Mouse (Mus musculus): ENCODE data around the gene Cfap100. TPM values are rescaled to one million over a fixed set of nuclear protein-coding genes. Genes with fewer than 3 reads are reported as not detected.

The Cfap100 gene
- polyA plus RNA-seq, 1 experiment, result 0.20 TPM

- TF ChIP-seq GATA1 (IDR thresholded peaks at IDR 0.05; ENCODE audit: borderline replicate concordance, low read length) (no peak), FLI1 (IDR thresholded peaks at IDR 0.05; ENCODE audit: low read length) (no peak)
- Histone ChIP-seq H3K4me3 (replicated peaks) (peak overlapping the region; percentile 92), H3K27me3 (replicated peaks) (peaks cover 97% of the 10 kb centered on the region)
These were observed 33.2 kb upstream of the Cfap100 start for GRCm38 (mm10) chr6:90461771-90462170.

DNA sequence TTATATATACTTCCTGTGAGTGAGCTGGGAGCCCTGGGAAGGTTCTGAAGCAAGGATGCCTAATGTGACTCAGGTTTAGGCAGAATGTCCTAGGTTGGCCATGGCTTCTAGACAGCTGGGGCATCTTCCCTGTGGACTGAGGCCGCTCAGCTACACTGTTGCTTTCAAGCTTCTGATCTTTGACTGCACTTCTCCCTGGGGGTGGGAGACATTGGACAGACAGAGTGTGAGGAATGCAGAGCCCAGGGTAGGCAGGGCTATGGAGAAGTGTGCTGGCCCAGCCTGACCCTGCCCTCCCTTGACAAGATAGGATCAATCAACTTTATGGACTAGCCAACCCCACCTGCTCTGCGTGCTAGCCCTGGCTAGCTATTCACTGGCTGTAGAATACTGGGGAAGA, 32.6 kb upstream of the Cfap100 start:
- H3K27me3 ChIP-seq (replicated peaks), result peaks cover 95% of the 10 kb centered on the region
- H3K9me3 ChIP-seq, result no peaks in the 10 kb centered on the region
- no peak overlapping the region for H3K4me3 ChIP-seq (replicated peaks)
- no peaks in the 10 kb centered on the region for H3K36me3 ChIP-seq (replicated peaks; ENCODE audit: low read length)
- TF ChIP-seq FLI1 (IDR thresholded peaks at IDR 0.05; ENCODE audit: low read length) (no peak), GATA1 (IDR thresholded peaks at IDR 0.05; ENCODE audit: borderline replicate concordance, low read length) (no peak)
- H3K4me1 ChIP-seq, result peaks cover 23% of the 10 kb centered on the region

More at GRCm38 (mm10) chr6:90461771-90462170, 33.2 kb upstream of the Cfap100 start:
- no peaks in the 10 kb centered on the region for H3K9me3 ChIP-seq
- no peaks in the 10 kb centered on the region for H3K36me3 ChIP-seq (replicated peaks; ENCODE audit: low read length)
- peaks cover 23% of the 10 kb centered on the region for H3K4me1 ChIP-seq

DNA sequence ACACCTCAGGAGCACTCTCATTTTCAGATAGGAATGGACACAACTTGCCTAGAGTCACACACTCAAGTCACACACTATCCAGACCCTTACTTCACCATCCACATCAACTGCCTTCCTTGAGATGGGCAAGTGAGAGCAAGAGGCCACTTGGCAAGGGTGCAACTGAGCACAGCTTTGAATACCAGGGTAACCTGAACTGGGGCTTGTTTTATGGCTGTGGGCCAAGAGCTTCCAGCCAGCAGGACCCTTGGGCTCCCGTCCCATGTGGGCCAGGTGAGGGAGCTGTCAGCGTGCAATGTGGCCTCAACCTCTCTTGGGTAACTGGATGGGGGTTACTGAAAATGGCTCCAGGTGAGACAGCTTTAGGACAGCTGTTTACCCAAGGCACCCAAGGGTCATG, 28.8 kb upstream of the Cfap100 start:
- Histone ChIP-seq H3K27me3 (replicated peaks) (peaks cover 81% of the 10 kb centered on the region), H3K4me3 (replicated peaks) (no peak overlapping the region), H3K4me1 (peaks cover 11% of the 10 kb centered on the region), H3K36me3 (replicated peaks; ENCODE audit: low read length) (no peaks in the 10 kb centered on the region), H3K9me3 (no peaks in the 10 kb centered on the region)
- no peak for TF ChIP-seq GATA1 (IDR thresholded peaks at IDR 0.05; ENCODE audit: borderline replicate concordance, low read length)
- no peak for TF ChIP-seq FLI1 (IDR thresholded peaks at IDR 0.05; ENCODE audit: low read length)

DNA sequence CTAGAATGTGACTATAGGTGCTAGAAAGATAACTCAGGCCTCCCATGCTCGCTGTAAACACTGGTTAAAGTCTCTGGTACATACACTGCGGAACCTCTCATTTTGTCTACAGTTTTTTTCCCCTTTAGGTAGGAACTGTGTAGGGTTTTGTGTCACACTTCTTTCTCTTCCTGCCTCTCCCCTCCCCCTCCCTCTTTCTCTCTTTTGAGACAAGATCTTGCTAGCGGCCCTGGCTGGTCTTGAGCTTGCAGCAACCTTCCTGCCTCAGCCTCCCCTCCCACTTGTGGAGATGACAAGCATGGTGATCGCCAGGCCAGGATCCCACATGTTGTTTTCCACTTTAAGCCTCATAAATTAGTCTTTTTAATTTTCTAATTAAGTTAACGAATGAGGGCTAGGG, 25.2 kb upstream of the Cfap100 start:
- Histone ChIP-seq H3K4me1 (peaks cover 16% of the 10 kb centered on the region; the same call in 1 of the 2 replicates), H3K9me3 (no peaks in the 10 kb centered on the region), H3K27me3 (replicated peaks) (peaks cover 66% of the 10 kb centered on the region), H3K36me3 (replicated peaks; ENCODE audit: low read length) (no peaks in the 10 kb centered on the region), H3K4me3 (replicated peaks) (no peak overlapping the region)
- TF ChIP-seq GATA1 (IDR thresholded peaks at IDR 0.05; ENCODE audit: borderline replicate concordance, low read length), result no peak
- TF ChIP-seq FLI1 (IDR thresholded peaks at IDR 0.05; ENCODE audit: low read length), result no peak

- no peaks in the 10 kb centered on the region for H3K36me3 ChIP-seq (replicated peaks; ENCODE audit: low read length)
- H3K27me3 ChIP-seq (replicated peaks), result peaks cover 66% of the 10 kb centered on the region
- no peak for TF ChIP-seq FLI1 (IDR thresholded peaks at IDR 0.05; ENCODE audit: low read length)
- no peak for TF ChIP-seq GATA1 (IDR thresholded peaks at IDR 0.05; ENCODE audit: borderline replicate concordance, low read length)
- peaks cover 16% of the 10 kb centered on the region; the same call in 1 of the 2 replicates for H3K4me1 ChIP-seq
- H3K9me3 ChIP-seq, result no peaks in the 10 kb centered on the region
- H3K4me3 ChIP-seq (replicated peaks), result no peak overlapping the region
These were observed 24.0 kb upstream of the Cfap100 start for GRCm38 (mm10) chr6:90452603-90453002.

GRCm38 (mm10) chr6:90451512-90451911, 22.9 kb upstream of the Cfap100 start:
- Histone ChIP-seq H3K36me3 (replicated peaks; ENCODE audit: low read length) (no peaks in the 10 kb centered on the region), H3K27me3 (replicated peaks) (peaks cover 68% of the 10 kb centered on the region)
- TF ChIP-seq GATA1 (IDR thresholded peaks at IDR 0.05; ENCODE audit: borderline replicate concordance, low read length) (no peak), FLI1 (IDR thresholded peaks at IDR 0.05; ENCODE audit: low read length) (no peak)

GRCm38 (mm10) chr6:90450697-90451096, 22.1 kb upstream of the Cfap100 start:
- no peak for TF ChIP-seq GATA1 (IDR thresholded peaks at IDR 0.05; ENCODE audit: borderline replicate concordance, low read length)
- TF ChIP-seq FLI1 (IDR thresholded peaks at IDR 0.05; ENCODE audit: low read length), result no peak
- peaks cover 13% of the 10 kb centered on the region; the same call in 1 of the 2 replicates for H3K4me1 ChIP-seq
- H3K4me3 ChIP-seq (replicated peaks), result no peak overlapping the region
- H3K27me3 ChIP-seq (replicated peaks), result peaks cover 64% of the 10 kb centered on the region
- H3K36me3 ChIP-seq (replicated peaks; ENCODE audit: low read length), result no peaks in the 10 kb centered on the region
- no peaks in the 10 kb centered on the region for H3K9me3 ChIP-seq

More at GRCm38 (mm10) chr6:90451512-90451911, 22.9 kb upstream of the Cfap100 start:
- Histone ChIP-seq H3K4me3 (replicated peaks) (no peak overlapping the region), H3K4me1 (peaks cover 16% of the 10 kb centered on the region; the same call in 1 of the 2 replicates), H3K9me3 (no peaks in the 10 kb centered on the region)

DNA sequence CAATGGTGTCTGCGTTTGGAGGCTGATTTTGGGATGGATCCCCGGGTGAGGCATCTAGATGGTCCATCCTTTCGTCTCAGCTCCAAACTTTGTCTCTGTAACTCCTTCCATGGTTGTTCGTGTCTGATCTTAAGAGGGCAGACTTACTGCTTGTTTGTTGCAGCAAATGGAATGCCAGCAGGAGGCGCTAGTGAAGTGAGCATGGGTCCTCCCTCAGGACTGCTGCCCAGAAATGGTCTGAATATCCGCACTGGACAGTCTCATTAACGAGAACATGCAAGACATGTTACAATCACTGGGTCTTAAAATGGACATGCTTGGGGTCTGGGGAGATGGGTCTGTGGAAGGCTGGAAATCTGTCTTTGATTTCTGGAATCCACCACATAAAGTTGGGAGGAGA, 21.6 kb upstream of the Cfap100 start:
- Histone ChIP-seq H3K9me3 (no peaks in the 10 kb centered on the region), H3K4me3 (replicated peaks) (no peak overlapping the region), H3K4me1 (peaks cover 13% of the 10 kb centered on the region; the same call in 1 of the 2 replicates), H3K36me3 (replicated peaks; ENCODE audit: low read length) (no peaks in the 10 kb centered on the region), H3K27me3 (replicated peaks) (peaks cover 63% of the 10 kb centered on the region)
- TF ChIP-seq FLI1 (IDR thresholded peaks at IDR 0.05; ENCODE audit: low read length) (no peak), GATA1 (IDR thresholded peaks at IDR 0.05; ENCODE audit: borderline replicate concordance, low read length) (no peak)

DNA sequence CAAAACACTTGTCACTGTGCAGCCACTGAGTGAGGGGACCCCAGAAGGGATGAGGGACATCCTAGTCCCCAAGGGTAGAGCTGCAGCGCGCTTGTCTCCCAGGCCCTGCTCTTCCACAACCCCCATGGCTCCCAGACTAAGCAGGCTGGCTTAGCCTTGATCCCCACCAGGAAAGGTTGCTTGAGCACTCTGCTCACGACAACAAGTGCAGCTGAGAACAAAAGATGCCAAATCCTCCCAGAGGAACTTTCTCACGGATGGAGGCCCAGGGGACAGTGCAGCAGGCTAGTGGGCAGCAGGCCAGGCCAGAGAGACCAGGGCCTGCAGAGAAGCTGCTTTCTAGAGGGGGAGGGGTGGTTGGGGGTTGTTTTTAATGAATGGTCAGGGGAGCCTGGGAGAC, 18.3 kb upstream of the Cfap100 start:
- H3K4me3 ChIP-seq (replicated peaks), result no peak overlapping the region
- peaks cover 47% of the 10 kb centered on the region for H3K27me3 ChIP-seq (replicated peaks)
- TF ChIP-seq FLI1 (IDR thresholded peaks at IDR 0.05; ENCODE audit: low read length), result no peak
- TF ChIP-seq GATA1 (IDR thresholded peaks at IDR 0.05; ENCODE audit: borderline replicate concordance, low read length), result no peak
- H3K9me3 ChIP-seq, result no peaks in the 10 kb centered on the region
- peaks cover 13% of the 10 kb centered on the region; the same call in 1 of the 2 replicates for H3K4me1 ChIP-seq
- H3K36me3 ChIP-seq (replicated peaks; ENCODE audit: low read length), result no peaks in the 10 kb centered on the region

DNA sequence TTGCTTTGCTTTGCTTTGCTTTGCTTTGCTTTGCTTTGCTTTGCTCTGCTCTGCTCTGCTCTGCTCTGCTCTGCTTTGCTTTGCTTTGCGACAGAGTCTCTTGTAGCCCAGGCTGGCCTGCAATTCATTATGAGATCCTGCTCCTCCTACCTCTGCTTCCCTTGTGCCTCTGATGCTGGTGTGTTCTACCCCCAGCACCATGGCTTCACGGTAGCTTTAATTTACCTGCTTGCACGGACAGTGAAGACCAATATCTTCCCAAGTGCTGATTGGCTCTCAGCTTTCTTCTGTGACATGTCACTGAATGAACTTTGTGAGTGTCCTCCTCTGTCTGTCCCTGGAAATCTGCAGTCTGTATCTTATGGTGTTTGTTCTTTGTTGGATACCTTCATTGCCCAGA, 8.4 kb upstream of the Cfap100 start:
- H3K36me3 ChIP-seq (replicated peaks; ENCODE audit: low read length), result no peaks in the 10 kb centered on the region
- no peaks in the 10 kb centered on the region for H3K9me3 ChIP-seq
- no peak overlapping the region for H3K4me3 ChIP-seq (replicated peaks)
- H3K27me3 ChIP-seq (replicated peaks), result peaks cover 42% of the 10 kb centered on the region
- H3K4me1 ChIP-seq, result peaks cover 10% of the 10 kb centered on the region; the same call in 1 of the 2 replicates
- no peak for TF ChIP-seq FLI1 (IDR thresholded peaks at IDR 0.05; ENCODE audit: low read length)
- no peak for TF ChIP-seq GATA1 (IDR thresholded peaks at IDR 0.05; ENCODE audit: borderline replicate concordance, low read length)
